Mouse (Mus musculus) ES-E14 (cell line): ENCODE measurements around the gene Ano6.

Experiments
- CHD2 ChIP-seq: IDR thresholded peaks from 2 replicates; pipeline ENCODE4 v1.6.1; 2014; ENCODE audit warnings: mild to moderate bottlenecking, low read depth, low read length, inconsistent platforms
- HCFC1 ChIP-seq: IDR thresholded peaks from 2 replicates; pipeline ENCODE4 v1.6.1; 2012; ENCODE audit warnings: low read length, inconsistent platforms, borderline replicate concordance; ENCODE audit not compliant: insufficient read depth
- MAFK ChIP-seq: IDR thresholded peaks from 2 replicates; pipeline ENCODE4 v1.6.1; 2014; ENCODE audit warnings: mild to moderate bottlenecking, low read depth, low read length, inconsistent platforms; ENCODE audit not compliant: insufficient read depth
- ZC3H11A ChIP-seq: IDR thresholded peaks from 2 replicates; pipeline ENCODE4 v1.6.1; 2012; ENCODE audit warnings: low read depth, mild to moderate bottlenecking, inconsistent platforms, low read length, borderline replicate concordance
- ZNF384 ChIP-seq: IDR thresholded peaks from 2 replicates; pipeline ENCODE4 v1.6.1; 2012; ENCODE audit warnings: low read depth, low read length, inconsistent platforms

DNA sequence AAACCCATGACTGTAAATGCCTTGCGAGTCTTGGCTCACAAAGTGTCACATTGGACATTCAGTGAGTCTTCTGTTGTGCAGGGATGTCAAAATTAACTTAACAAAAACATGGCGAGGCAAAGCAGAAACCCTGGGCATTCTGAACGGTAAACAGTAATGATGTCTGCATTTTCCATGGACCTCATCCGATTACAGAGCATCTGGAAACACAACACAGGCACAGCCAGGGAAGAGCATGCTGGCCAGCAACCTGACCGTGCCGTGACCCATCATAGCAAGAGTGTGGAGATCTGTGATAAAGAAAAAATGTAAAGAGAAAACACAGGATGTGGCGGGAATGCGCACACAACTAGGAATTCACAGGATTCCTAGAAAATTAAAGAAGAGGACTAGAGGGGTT, 84.1 kb downstream of the Ano6 start:
- no peak for TF ChIP-seq CHD2
- TF ChIP-seq HCFC1: no peak
- TF ChIP-seq MAFK: no peak
- no peak for TF ChIP-seq ZNF384
- TF ChIP-seq ZC3H11A: no peak
